Mouse (Mus musculus): Measurements from ENCODE around the gene Gm49369. TPM values are rescaled to one million over a fixed set of nuclear protein-coding genes. Genes with fewer than 3 reads are reported as not detected.

The Gm49369 gene
- polyA plus RNA-seq, 1 experiment from 2014 or later = not detected

- Histone ChIP-seq H3K9ac (ENCODE audit: low read depth, low read length) (no peak overlapping the region), H3K36me3 (ENCODE audit: control insufficient read depth, insufficient read depth) (no peaks in the 10 kb centered on the region), H3K27ac (ENCODE audit: low read depth, low read length) (no peak overlapping the region), H3K4me2 (replicated peaks; ENCODE audit: low read depth) (no peak overlapping the region), H3K4me3 (ENCODE audit: low read depth, low read length) (no peak overlapping the region), H3K27me3 (replicated peaks; ENCODE audit: control insufficient read depth, insufficient read depth, low read length) (no peaks in the 10 kb centered on the region), H3K9me3 (ENCODE audit: control insufficient read depth) (no peaks in the 10 kb centered on the region), H3K4me1 (replicated peaks; ENCODE audit: control insufficient read depth, insufficient read depth, low read length) (no peaks in the 10 kb centered on the region)
- ATAC-seq = no peak
- TF ChIP-seq CTCF (IDR thresholded peaks at IDR 0.05; ENCODE audit: low read depth) = no peak
- WGBS = 50% methylated on average over 5 of the region's 5 CpGs
These were observed 37.4 kb upstream of the Gm49369 start for GRCm38 (mm10) chr7:142419887-142420286.

GRCm38 (mm10) chr7:142418679-142419078, 36.2 kb upstream of the Gm49369 start:
- no peaks in the 10 kb centered on the region for H3K9me3 ChIP-seq (ENCODE audit: control insufficient read depth)
- no peak for TF ChIP-seq CTCF (IDR thresholded peaks at IDR 0.05; ENCODE audit: low read depth)

GRCm38 (mm10) chr7:142418027-142418426, 35.6 kb upstream of the Gm49369 start:
- 85% methylated on average over 2 of the region's 2 CpGs for WGBS
- Histone ChIP-seq H3K27ac (ENCODE audit: low read depth, low read length) (no peak overlapping the region), H3K27me3 (replicated peaks; ENCODE audit: control insufficient read depth, insufficient read depth, low read length) (no peaks in the 10 kb centered on the region), H3K9me3 (ENCODE audit: control insufficient read depth) (no peaks in the 10 kb centered on the region), H3K4me3 (ENCODE audit: low read depth, low read length) (no peak overlapping the region), H3K36me3 (ENCODE audit: control insufficient read depth, insufficient read depth) (no peaks in the 10 kb centered on the region), H3K4me1 (replicated peaks; ENCODE audit: control insufficient read depth, insufficient read depth, low read length) (no peaks in the 10 kb centered on the region), H3K4me2 (replicated peaks; ENCODE audit: low read depth) (no peak overlapping the region), H3K9ac (ENCODE audit: low read depth, low read length) (no peak overlapping the region)
- no peak for ATAC-seq
- no peak for TF ChIP-seq CTCF (IDR thresholded peaks at IDR 0.05; ENCODE audit: low read depth)

More at GRCm38 (mm10) chr7:142418679-142419078, 36.2 kb upstream of the Gm49369 start:
- Histone ChIP-seq H3K4me2 (replicated peaks; ENCODE audit: low read depth) (no peak overlapping the region), H3K9ac (ENCODE audit: low read depth, low read length) (no peak overlapping the region), H3K27ac (ENCODE audit: low read depth, low read length) (no peak overlapping the region), H3K4me3 (ENCODE audit: low read depth, low read length) (no peak overlapping the region), H3K27me3 (replicated peaks; ENCODE audit: control insufficient read depth, insufficient read depth, low read length) (no peaks in the 10 kb centered on the region), H3K4me1 (replicated peaks; ENCODE audit: control insufficient read depth, insufficient read depth, low read length) (no peaks in the 10 kb centered on the region), H3K36me3 (ENCODE audit: control insufficient read depth, insufficient read depth) (no peaks in the 10 kb centered on the region)
- ATAC-seq = no peak
- WGBS = 89% methylated on average over 8 of the region's 8 CpGs

GRCm38 (mm10) chr7:142416225-142416624, 33.8 kb upstream of the Gm49369 start:
- no peak for ATAC-seq
- WGBS = 80% methylated on average over 3 of the region's 3 CpGs
- H3K4me1 ChIP-seq (replicated peaks; ENCODE audit: control insufficient read depth, insufficient read depth, low read length) = no peaks in the 10 kb centered on the region
- no peak overlapping the region for H3K27ac ChIP-seq (ENCODE audit: low read depth, low read length)
- H3K27me3 ChIP-seq (replicated peaks; ENCODE audit: control insufficient read depth, insufficient read depth, low read length) = no peaks in the 10 kb centered on the region
- H3K9me3 ChIP-seq (ENCODE audit: control insufficient read depth) = no peaks in the 10 kb centered on the region
- H3K4me2 ChIP-seq (replicated peaks; ENCODE audit: low read depth) = no peak overlapping the region
- no peaks in the 10 kb centered on the region for H3K36me3 ChIP-seq (ENCODE audit: control insufficient read depth, insufficient read depth)
- no peak overlapping the region for H3K9ac ChIP-seq (ENCODE audit: low read depth, low read length)
- no peak overlapping the region for H3K4me3 ChIP-seq (ENCODE audit: low read depth, low read length)
- no peak for TF ChIP-seq CTCF (IDR thresholded peaks at IDR 0.05; ENCODE audit: low read depth)

GRCm38 (mm10) chr7:142415314-142415713, 32.8 kb upstream of the Gm49369 start:
- TF ChIP-seq CTCF (IDR thresholded peaks at IDR 0.05; ENCODE audit: low read depth) = no peak
- Histone ChIP-seq H3K9ac (ENCODE audit: low read depth, low read length) (no peak overlapping the region), H3K27me3 (replicated peaks; ENCODE audit: control insufficient read depth, insufficient read depth, low read length) (no peaks in the 10 kb centered on the region), H3K4me1 (replicated peaks; ENCODE audit: control insufficient read depth, insufficient read depth, low read length) (no peaks in the 10 kb centered on the region), H3K9me3 (ENCODE audit: control insufficient read depth) (no peaks in the 10 kb centered on the region), H3K4me3 (ENCODE audit: low read depth, low read length) (no peak overlapping the region), H3K4me2 (replicated peaks; ENCODE audit: low read depth) (no peak overlapping the region), H3K27ac (ENCODE audit: low read depth, low read length) (no peak overlapping the region), H3K36me3 (ENCODE audit: control insufficient read depth, insufficient read depth) (no peaks in the 10 kb centered on the region)
- no peak for ATAC-seq
- 46% methylated on average over 4 of the region's 4 CpGs for WGBS

GRCm38 (mm10) chr7:142413285-142413684, 30.8 kb upstream of the Gm49369 start:
- 74% methylated on average over 6 of the region's 6 CpGs for WGBS

GRCm38 (mm10) chr7:142409603-142410002, 27.1 kb upstream of the Gm49369 start:
- H3K27ac ChIP-seq (ENCODE audit: low read depth, low read length) = no peak overlapping the region
- peak; percentile 38; the same call in 1 of the 2 replicates for ATAC-seq
- 65% methylated on average over 3 of the region's 3 CpGs for WGBS
- no peak overlapping the region for H3K9ac ChIP-seq (ENCODE audit: low read depth, low read length)
- H3K4me2 ChIP-seq (replicated peaks; ENCODE audit: low read depth) = no peak overlapping the region
- H3K36me3 ChIP-seq (ENCODE audit: control insufficient read depth, insufficient read depth) = no peaks in the 10 kb centered on the region
- no peak overlapping the region for H3K4me3 ChIP-seq (ENCODE audit: low read depth, low read length)
- H3K9me3 ChIP-seq (ENCODE audit: control insufficient read depth) = no peaks in the 10 kb centered on the region
- H3K27me3 ChIP-seq (replicated peaks; ENCODE audit: control insufficient read depth, insufficient read depth, low read length) = no peaks in the 10 kb centered on the region
- H3K4me1 ChIP-seq (replicated peaks; ENCODE audit: control insufficient read depth, insufficient read depth, low read length) = no peaks in the 10 kb centered on the region
- TF ChIP-seq CTCF (IDR thresholded peaks at IDR 0.05; ENCODE audit: low read depth) = no peak

More at GRCm38 (mm10) chr7:142413285-142413684, 30.8 kb upstream of the Gm49369 start:
- Histone ChIP-seq H3K4me3 (ENCODE audit: low read depth, low read length) (no peak overlapping the region), H3K27me3 (replicated peaks; ENCODE audit: control insufficient read depth, insufficient read depth, low read length) (no peaks in the 10 kb centered on the region), H3K4me1 (replicated peaks; ENCODE audit: control insufficient read depth, insufficient read depth, low read length) (no peaks in the 10 kb centered on the region), H3K9ac (ENCODE audit: low read depth, low read length) (no peak overlapping the region), H3K36me3 (ENCODE audit: control insufficient read depth, insufficient read depth) (no peaks in the 10 kb centered on the region), H3K4me2 (replicated peaks; ENCODE audit: low read depth) (no peak overlapping the region), H3K27ac (ENCODE audit: low read depth, low read length) (no peak overlapping the region), H3K9me3 (ENCODE audit: control insufficient read depth) (no peaks in the 10 kb centered on the region)
- no peak for ATAC-seq
- no peak for TF ChIP-seq CTCF (IDR thresholded peaks at IDR 0.05; ENCODE audit: low read depth)
